Mouse (Mus musculus) induced T-regulatory cell, adult 2 months (primary cell): ENCODE measurements at regions not wholly inside any gene's neighbourhood (a gene's known extent, or its start where the extent isn't known, plus 50 kb on each side); places are given as distances from the start of the nearest gene placed in this dataset.
"Not testable (repeated sequence)": the region's sequence is repeated elsewhere in the genome, so short reads cannot be mapped to it uniquely, and the experiment has no call there.

Experiments
- DNase-seq: peaks from one replicate; pipeline ENCODE4 v3.0.0-alpha.2; 2012; ENCODE audit warnings: low read depth

DNA sequence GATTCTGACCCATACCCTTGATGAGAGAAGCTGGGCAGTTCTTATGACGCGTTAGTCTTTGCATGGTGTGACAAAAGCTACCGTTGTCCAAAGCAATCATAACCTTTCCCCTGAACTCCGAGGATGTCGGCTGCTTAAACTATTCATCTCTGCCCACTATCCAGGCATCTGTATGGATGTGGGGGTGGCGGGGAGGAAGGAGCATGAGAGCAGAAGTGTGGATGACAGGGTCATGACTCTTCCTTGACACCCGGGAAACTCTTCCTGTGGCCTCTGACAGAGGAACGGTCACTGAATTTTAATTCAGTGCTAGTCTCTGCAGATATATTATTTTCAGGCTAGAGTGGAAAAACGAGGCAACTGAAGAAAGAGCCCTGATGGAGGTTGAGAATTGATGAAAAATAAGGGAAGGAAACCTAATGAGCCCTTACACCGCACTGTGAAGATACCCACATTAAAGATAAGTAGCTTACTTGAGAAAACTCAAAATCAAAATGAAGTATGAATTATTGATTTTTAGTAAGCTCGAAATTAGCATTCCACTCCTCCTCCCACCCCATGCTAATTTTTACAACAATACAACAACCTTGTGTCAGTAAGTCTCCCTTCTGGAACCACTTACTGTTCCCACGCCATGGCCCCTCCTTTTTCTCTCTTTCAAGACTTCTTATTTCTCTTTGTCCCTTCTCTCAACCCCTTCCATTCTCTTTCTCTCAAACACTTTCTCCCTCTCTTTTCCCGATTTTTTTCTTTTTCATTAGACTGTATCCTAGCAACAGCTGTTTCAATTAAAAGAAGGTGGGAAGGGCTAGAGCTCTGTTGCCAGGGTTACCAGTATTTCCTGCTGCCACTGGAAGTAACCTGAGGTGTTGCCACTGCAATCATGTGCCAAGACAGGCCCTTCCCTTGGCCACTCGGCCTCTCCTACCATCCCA is 206.0 kb upstream of the Gap43 start:
- DNase-seq = no peak

DNA sequence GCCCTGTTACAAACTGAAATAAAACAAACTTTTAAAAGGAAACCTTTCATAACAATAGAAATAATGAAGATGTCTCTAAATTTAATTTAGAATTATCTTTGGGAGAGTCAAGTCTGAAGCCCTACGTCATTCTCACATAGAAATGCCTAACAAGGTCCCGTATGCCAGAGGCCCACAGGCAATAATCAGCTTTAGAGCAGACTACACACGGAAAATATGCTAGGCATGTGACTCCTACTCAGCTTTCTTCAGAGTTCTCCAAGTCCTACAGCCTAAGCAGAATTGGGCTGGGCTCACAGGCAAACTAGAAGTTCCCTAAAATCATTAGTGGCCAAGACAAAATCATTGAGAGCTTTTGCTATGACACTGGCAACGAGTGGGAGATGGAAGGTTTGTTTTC is 176.9 kb upstream of the Gap43 start:
- no peak for DNase-seq

GRCm38 (mm10) chr16:42515929-42516328 is 175.5 kb upstream of the Gap43 start:
- no peak for DNase-seq

DNA sequence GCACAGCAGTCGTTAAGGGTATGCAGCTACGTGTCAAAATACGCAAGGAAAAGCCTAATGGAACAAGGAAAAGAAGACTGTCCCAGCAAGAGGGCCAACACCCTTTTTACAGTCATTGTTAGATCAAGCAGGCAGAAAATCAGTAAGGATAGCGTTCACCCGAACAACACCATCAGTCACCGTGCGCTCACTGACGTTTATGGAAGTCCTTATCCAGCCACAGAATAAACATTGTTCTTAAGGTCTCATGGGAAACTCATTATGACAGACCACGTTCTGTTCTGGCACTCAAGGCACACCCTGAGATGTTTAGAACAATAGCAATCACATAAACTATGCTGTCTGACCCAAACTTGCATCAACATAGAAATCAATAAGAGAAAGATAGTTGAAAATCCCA is 164.7 kb upstream of the Gap43 start:
- DNase-seq = no peak

DNA sequence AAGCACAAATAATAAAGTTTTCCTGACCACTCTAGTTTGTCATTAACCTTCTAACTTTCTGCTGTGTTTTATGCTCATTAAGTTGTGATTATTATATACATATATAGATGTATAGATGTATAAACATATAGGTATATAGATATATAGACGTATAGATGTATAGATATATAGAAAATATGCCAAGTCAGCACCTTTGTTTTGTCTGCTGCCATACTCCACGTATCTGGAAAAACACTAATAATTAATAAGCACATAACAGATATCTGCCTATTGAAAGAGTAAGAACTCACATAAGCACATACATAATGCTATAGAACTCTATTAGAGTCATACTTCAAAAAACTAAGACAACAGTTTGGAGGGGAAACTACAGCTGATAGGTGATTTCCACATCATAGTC is 161.3 kb upstream of the Gap43 start:
- no peak for DNase-seq

DNA sequence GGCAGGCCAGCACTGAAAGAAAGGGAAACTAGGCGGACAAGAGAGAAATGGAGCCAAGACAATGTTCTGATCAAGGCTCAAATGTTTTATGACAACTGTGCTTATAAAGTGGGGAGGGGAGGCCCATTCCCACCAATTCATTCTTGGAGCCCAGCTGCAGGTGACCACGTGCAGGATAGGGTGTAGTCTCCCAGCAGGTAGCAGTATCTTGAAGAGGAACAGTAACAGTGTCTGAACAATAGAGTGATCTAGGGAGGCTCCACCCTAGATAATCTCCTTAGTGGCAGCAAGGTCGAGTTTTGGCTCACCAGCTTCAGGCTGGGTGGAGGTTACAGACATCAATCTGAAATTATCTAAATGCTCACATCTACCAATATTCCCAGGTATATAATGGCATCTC is 160.7 kb upstream of the Gap43 start:
- not testable (repeated sequence) for DNase-seq

GRCm38 (mm10) chr16:42499514-42499913 is 159.1 kb upstream of the Gap43 start:
- no peak for DNase-seq

- DNase-seq = no peak
Observed at GRCm38 (mm10) chr16:42498368-42498767, 157.9 kb upstream of the Gap43 start.

- no peak for DNase-seq
Observed at GRCm38 (mm10) chr16:42493596-42493995, 153.1 kb upstream of the Gap43 start.

GRCm38 (mm10) chr16:42488745-42489144 is 148.3 kb upstream of the Gap43 start:
- DNase-seq = no peak

- peak; percentile 32 for DNase-seq
Observed at GRCm38 (mm10) chr16:42479978-42480377, 139.5 kb upstream of the Gap43 start.

GRCm38 (mm10) chr16:42466976-42467375 is 126.5 kb upstream of the Gap43 start:
- DNase-seq = no peak

GRCm38 (mm10) chr16:42456335-42456984 is 116.0 kb upstream of the Gap43 start:
- no peak for DNase-seq

GRCm38 (mm10) chr16:42453338-42453737 is 112.9 kb upstream of the Gap43 start:
- no peak for DNase-seq

GRCm38 (mm10) chr16:42449840-42450444 is 109.5 kb upstream of the Gap43 start:
- DNase-seq = no peak

DNA sequence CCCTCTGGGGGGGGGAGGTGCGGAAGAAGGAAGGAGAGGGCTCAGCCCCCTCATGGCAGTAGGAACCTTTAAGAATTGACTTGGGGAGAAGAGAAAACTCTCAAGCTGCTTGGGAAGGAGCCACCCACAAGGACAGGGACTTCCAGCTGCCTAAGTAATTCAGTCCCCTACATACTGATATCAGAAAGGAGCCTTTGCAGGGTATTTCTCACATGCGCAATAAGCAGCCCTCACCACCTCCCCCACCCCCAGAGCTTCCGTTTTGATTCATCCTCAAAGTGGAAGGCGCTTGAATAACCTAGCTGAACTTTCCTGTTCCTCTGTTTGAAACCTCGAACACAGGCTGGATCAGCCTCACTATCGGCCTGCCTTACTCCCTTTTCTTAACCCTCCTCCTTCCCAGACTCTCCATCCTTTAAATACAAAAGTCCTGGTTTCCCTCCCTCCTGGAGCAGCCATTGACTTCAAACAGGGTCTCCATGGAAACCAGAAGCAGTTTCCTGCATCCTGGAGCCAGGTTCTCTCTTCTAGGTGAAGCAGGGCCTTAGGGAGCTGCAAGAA is 104.5 kb upstream of the Gap43 start:
- DNase-seq = peak; percentile 1

- no peak for DNase-seq
Observed at GRCm38 (mm10) chr16:42444408-42444862, 104.0 kb upstream of the Gap43 start.

- no peak for DNase-seq
Observed at GRCm38 (mm10) chr16:42440822-42441221, 100.4 kb upstream of the Gap43 start.

GRCm38 (mm10) chr16:42431529-42431928 is 91.1 kb upstream of the Gap43 start:
- no peak for DNase-seq

DNA sequence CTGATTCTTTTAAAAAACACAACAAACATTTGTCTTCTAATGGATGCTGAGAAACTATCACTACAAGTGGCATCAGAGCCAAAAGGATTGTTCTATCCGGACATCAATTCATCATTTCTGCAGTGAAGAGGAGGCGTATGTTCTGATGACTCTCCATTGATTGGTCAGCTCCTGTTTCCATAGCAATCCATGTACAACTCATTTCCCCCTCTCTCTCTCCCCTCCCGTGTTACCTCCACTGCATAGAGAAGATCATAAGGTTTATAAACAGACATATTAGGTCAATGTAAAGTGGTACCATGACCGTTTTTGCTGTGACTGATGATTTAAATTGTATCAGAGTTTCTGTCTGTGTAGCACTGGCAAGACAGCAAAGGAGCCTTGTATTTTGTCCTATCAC is 76.2 kb upstream of the Gap43 start:
- no peak for DNase-seq

DNA sequence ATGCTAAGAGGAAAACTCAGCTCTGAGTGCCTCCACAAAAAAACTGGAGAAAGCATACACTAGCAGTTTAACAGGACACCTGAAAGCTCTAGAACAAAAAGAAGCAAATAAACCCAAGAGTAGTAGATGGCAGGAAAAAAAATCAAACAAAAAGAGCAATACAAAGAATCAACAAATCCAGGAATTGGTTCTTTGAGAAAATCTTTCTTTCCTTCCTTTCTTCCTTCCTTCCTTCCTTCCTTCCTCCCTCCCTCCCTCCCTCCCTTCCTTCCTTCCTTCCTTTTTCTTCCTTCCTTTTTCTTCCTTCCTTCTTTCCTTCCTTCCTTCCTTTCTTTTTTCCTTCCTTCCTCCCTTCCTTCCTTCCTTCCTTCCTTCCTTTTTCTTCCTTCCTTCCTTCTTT is 71.6 kb upstream of the Gap43 start:
- DNase-seq = peak; percentile 2

- DNase-seq = no peak
Observed at GRCm38 (mm10) chr16:42396596-42396995, 56.1 kb upstream of the Gap43 start.
